ENCODE assay signal across 10 mouse cellular contexts in genomic region chr12:79906738-79907365, GRCm38 (mm10).
A peak's percentile ranks its signal among the peaks of the same experiment; 100 is the strongest.
DNase-seq lines count a peak whose midpoint lies in the region; ATAC-seq and TF ChIP-seq lines count a peak whose summit lies in the region.
"Had no signal": no experiment of that assay in that cellular context is flagged by ENCODE, and none has a peak within 500 bp of the region (broad histone marks: within the 10 kb centered on the region; RNA-seq: fewer than 3 reads in every experiment).

No protein-coding gene starts in this region.

- no peak overlapping the region for H3K4me3 ChIP-seq in intestine, embryonic 14.5 days (ENCODE audit: low read depth, low read length)
- H3K4me3 ChIP-seq in intestine, postnatal 0 days (ENCODE audit: low read depth, low read length) = no peak overlapping the region
- no peak overlapping the region for H3K4me3 ChIP-seq in hindbrain, embryonic 11.5 days (ENCODE audit: low read depth, low read length)
- H3K4me3 ChIP-seq in lung, postnatal 0 days (ENCODE audit: low read depth, low read length) = no peak overlapping the region

- H3K9me3 ChIP-seq in intestine, embryonic 14.5 days (ENCODE audit: control insufficient read depth, low read length) = no peaks in the 10 kb centered on the region
- H3K9me3 ChIP-seq in intestine, postnatal 0 days (ENCODE audit: control insufficient read depth) = no peaks in the 10 kb centered on the region
- no peaks in the 10 kb centered on the region for H3K9me3 ChIP-seq in hindbrain, embryonic 11.5 days (ENCODE audit: control insufficient read depth, low read length)
- no peaks in the 10 kb centered on the region for H3K9me3 ChIP-seq in lung, postnatal 0 days (ENCODE audit: low read length)

- TF ChIP-seq EP300 in lung, postnatal 0 days (IDR thresholded peaks at IDR 0.05) = no peak; the same call in 1 of the 2 replicates

- ATAC-seq in intestine, embryonic 14.5 days (replicated peaks; ENCODE audit: low FRiP score, low TSS enrichment, low read depth) = no peak
- no peak for ATAC-seq in intestine, postnatal 0 days
- no peak for ATAC-seq in hindbrain, embryonic 11.5 days (ENCODE audit: low FRiP score)
- peak; percentile 21 for ATAC-seq in lung, postnatal 0 days
- ATAC-seq: Patski had no signal

- H3K36me3 ChIP-seq in intestine, embryonic 14.5 days (ENCODE audit: control insufficient read depth, insufficient read depth, low read length) = no peaks in the 10 kb centered on the region
- H3K36me3 ChIP-seq in intestine, postnatal 0 days (ENCODE audit: control insufficient read depth, insufficient read depth) = no peaks in the 10 kb centered on the region
- no peaks in the 10 kb centered on the region for H3K36me3 ChIP-seq in hindbrain, embryonic 11.5 days (ENCODE audit: control insufficient read depth, insufficient read depth, low read length)
- no peaks in the 10 kb centered on the region for H3K36me3 ChIP-seq in lung, postnatal 0 days (ENCODE audit: insufficient read depth, low read length)

- 75% methylated on average over 10 of the region's 10 CpGs for WGBS in intestine, embryonic 14.5 days
- 66% methylated on average over 10 of the region's 10 CpGs for WGBS in intestine, postnatal 0 days
- WGBS in hindbrain, embryonic 11.5 days = 86% methylated on average over 10 of the region's 10 CpGs
- 47% methylated on average over 10 of the region's 10 CpGs for WGBS in lung, postnatal 0 days

- TF ChIP-seq CTCF in intestine, postnatal 0 days (IDR thresholded peaks at IDR 0.05; ENCODE audit: low read depth) = no peak
- no peak for TF ChIP-seq CTCF in lung, postnatal 0 days (IDR thresholded peaks at IDR 0.05)

- H3K9ac ChIP-seq in intestine, embryonic 14.5 days (ENCODE audit: low read length) = no peak overlapping the region
- H3K9ac ChIP-seq in intestine, postnatal 0 days (ENCODE audit: low read depth, low read length) = no peak overlapping the region
- no peak overlapping the region for H3K9ac ChIP-seq in hindbrain, embryonic 11.5 days (ENCODE audit: low read depth, low read length)
- H3K9ac ChIP-seq in lung, postnatal 0 days (replicated peaks; ENCODE audit: low read depth) = no peak overlapping the region

- no peak overlapping the region for H3K4me2 ChIP-seq in intestine, embryonic 14.5 days (ENCODE audit: low read length)
- no peak overlapping the region for H3K4me2 ChIP-seq in intestine, postnatal 0 days (replicated peaks; ENCODE audit: low read depth)
- H3K4me2 ChIP-seq in hindbrain, embryonic 11.5 days (replicated peaks; ENCODE audit: low read depth, low read length) = no peak overlapping the region
- no peak overlapping the region for H3K4me2 ChIP-seq in lung, postnatal 0 days (replicated peaks; ENCODE audit: low read depth, low read length)

- peaks cover 33% of the 10 kb centered on the region for H3K4me1 ChIP-seq in intestine, embryonic 14.5 days (replicated peaks; ENCODE audit: control insufficient read depth, insufficient read depth, low read length)
- no peaks in the 10 kb centered on the region; the same call in 1 of the 2 replicates for H3K4me1 ChIP-seq in intestine, postnatal 0 days (replicated peaks; ENCODE audit: control insufficient read depth, insufficient read depth, low read length)
- H3K4me1 ChIP-seq in hindbrain, embryonic 11.5 days (replicated peaks; ENCODE audit: control insufficient read depth, insufficient read depth, low read length) = peaks cover 2% of the 10 kb centered on the region
- H3K4me1 ChIP-seq in lung, postnatal 0 days (ENCODE audit: insufficient read depth, low read depth, low read length) = peaks cover 44% of the 10 kb centered on the region

- peak overlapping the region; percentile 77 for H3K27ac ChIP-seq in intestine, embryonic 14.5 days (ENCODE audit: low read depth)
- H3K27ac ChIP-seq in intestine, postnatal 0 days (ENCODE audit: low read depth, low read length) = no peak overlapping the region
- H3K27ac ChIP-seq in hindbrain, embryonic 11.5 days (ENCODE audit: low read depth, low read length) = peak overlapping the region; percentile 45; the same call in 1 of the 2 replicates
- H3K27ac ChIP-seq in lung, postnatal 0 days (ENCODE audit: low read length) = peak overlapping the region; percentile 92

- no peak for DNase-seq in intestine, embryonic 14.5 days (ENCODE audit: low spot score)
- peak; percentile 47 to 62 for DNase-seq in adrenal gland, postnatal 36 days
- DNase-seq in hindbrain, embryonic 11.5 days (ENCODE audit: low spot score) = no peak
- DNase-seq in lung, postnatal 0 days (ENCODE audit: low spot score) = peak; percentile 49
- DNase-seq in ovary, postnatal 14 days (ENCODE audit: low spot score) = no peak
- DNase-seq in natural killer cell, adult 2 months (ENCODE audit: low spot score in 2 of 2) = no peak
- DNase-seq in thymus, postnatal 25 days = no peak
- DNase-seq: spleen, adult 18-20 months had no signal

- H3K27me3 ChIP-seq in intestine, embryonic 14.5 days (replicated peaks; ENCODE audit: control insufficient read depth, insufficient read depth, low read length) = no peaks in the 10 kb centered on the region
- H3K27me3 ChIP-seq in intestine, postnatal 0 days (replicated peaks; ENCODE audit: control insufficient read depth, insufficient read depth, low read length) = no peaks in the 10 kb centered on the region
- no peaks in the 10 kb centered on the region for H3K27me3 ChIP-seq in hindbrain, embryonic 11.5 days (ENCODE audit: control insufficient read depth, insufficient read depth, low read length)
- no peaks in the 10 kb centered on the region for H3K27me3 ChIP-seq in lung, postnatal 0 days (replicated peaks; ENCODE audit: insufficient read depth, low read length)
- H3K27me3 ChIP-seq: Patski had no signal

Comparison
In these comparisons a context has a peak if more than half of its experiments do, and no peak if none do; other contexts are left out.
1. DNase-seq: peak in adrenal gland, postnatal 36 days (2 of 2) and lung, postnatal 0 days (single experiment); none in intestine, embryonic 14.5 days (single experiment), hindbrain, embryonic 11.5 days (single experiment), ovary, postnatal 14 days (single experiment), natural killer cell, adult 2 months (0 of 2) and thymus, postnatal 25 days (single experiment).